Mouse (Mus musculus) ovary, adult 2 months (tissue): ENCODE data around the gene B4galt3. TPM values are rescaled to one million over a fixed set of nuclear protein-coding genes. Genes with fewer than 3 reads are reported as not detected.

Source experiments
- polyA plus RNA-seq: library from polyadenylated mRNA; depleted of rRNA; stranded (reverse); fragments of >200 nt; gene quantifications from 2 replicates; pipeline ENCODE4 v1.2.3, GENCODE M21; 2012; rRNA removed

Gene B4galt3
- 90.9 and 109 TPM in 2 replicates for polyA plus RNA-seq

GRCm38 (mm10) chr1:171269848-171270572, at the start of gene B4galt3:
TSS of gene B4galt3 (plus strand) at chr1:171270328.

GRCm38 (mm10) chr1:171222238-171223155, 47.6 kb upstream of the B4galt3 start, which contains the start of gene Tomm40l:
TSS of gene Tomm40l (minus strand) at chr1:171222514.

GRCm38 (mm10) chr1:171224857-171225256, 45.3 kb upstream of the B4galt3 start, which contains the start of gene Apoa2:
TSS of gene Apoa2 (plus strand) at chr1:171225054.

GRCm38 (mm10) chr1:171234126-171234525, 36.0 kb upstream of the B4galt3 start, which contains the start of gene Fcer1g:
TSS of gene Fcer1g (minus strand) at chr1:171234365.

GRCm38 (mm10) chr1:171249913-171250600, 20.1 kb upstream of the B4galt3 start, which contains the start of gene Adamts4:
TSS of gene Adamts4 (plus strand) at chr1:171250421.

GRCm38 (mm10) chr1:171250680-171251593, 19.2 kb upstream of the B4galt3 start, which contains the start of gene Ndufs2:
TSS of gene Ndufs2 (minus strand) at chr1:171251388.

GRCm38 (mm10) chr1:171280916-171281527, 10.9 kb downstream of the B4galt3 start, which contains the start of gene Ppox:
TSS of gene Ppox (minus strand) at chr1:171281186.

GRCm38 (mm10) chr1:171287136-171288081, 17.3 kb downstream of the B4galt3 start, which contains the start of gene Usp21:
TSS of gene Usp21 (minus strand) at chr1:171287991.

GRCm38 (mm10) chr1:171294298-171295062, 24.4 kb downstream of the B4galt3 start, which contains the start of gene Ufc1:
TSS of gene Ufc1 (minus strand) at chr1:171295024.

Other genes starting within 250 kb of the B4galt3 start
- gene Fcgr3, start 205.4 kb upstream of the B4galt3 start, polyA plus RNA-seq = 6.7 and 12.5 TPM in 2 replicates
- gene Cfap126, start 156.4 kb upstream of the B4galt3 start, polyA plus RNA-seq = 22.2 and 34.8 TPM in 2 replicates
- gene Sdhc, start 119.7 kb upstream of the B4galt3 start, polyA plus RNA-seq = 122 and 172 TPM in 2 replicates
- 0.94 and 1.6 TPM in 2 replicates for gene Mpz, start 119.6 kb upstream of the B4galt3 start, polyA plus RNA-seq
- 46.5 and 111 TPM in 2 replicates for gene Pcp4l1, start 74.1 kb upstream of the B4galt3 start, polyA plus RNA-seq
- 0.12 and 0.35 TPM in 2 replicates for gene Nr1i3, start 56.4 kb upstream of the B4galt3 start, polyA plus RNA-seq
- gene Tomm40l, start 47.8 kb upstream of the B4galt3 start, polyA plus RNA-seq = 29.2 and 35.2 TPM in 2 replicates
- gene Apoa2, start 45.3 kb upstream of the B4galt3 start, polyA plus RNA-seq = 3.0 and 21.2 TPM in 2 replicates
- gene Fcer1g, start 36.0 kb upstream of the B4galt3 start, polyA plus RNA-seq = 66.5 and 67.8 TPM in 2 replicates
- gene Adamts4, start 19.9 kb upstream of the B4galt3 start, polyA plus RNA-seq = 24.2 and 26.9 TPM in 2 replicates
- 116 and 119 TPM in 2 replicates for gene Ndufs2, start 18.9 kb upstream of the B4galt3 start, polyA plus RNA-seq
- gene Ppox, start 10.9 kb downstream of the B4galt3 start, polyA plus RNA-seq = 65.2 and 73.2 TPM in 2 replicates
- 70.8 and 77.9 TPM in 2 replicates for gene Usp21, start 17.7 kb downstream of the B4galt3 start, polyA plus RNA-seq
- gene Ufc1, start 24.7 kb downstream of the B4galt3 start, polyA plus RNA-seq = 12.1 and 13.5 TPM in 2 replicates
- gene Dedd, start 58.8 kb downstream of the B4galt3 start, polyA plus RNA-seq = 41.8 and 54.8 TPM in 2 replicates
- 46.4 and 55.9 TPM in 2 replicates for gene Nit1, start 75.3 kb downstream of the B4galt3 start, polyA plus RNA-seq
- gene Pfdn2, start 75.3 kb downstream of the B4galt3 start, polyA plus RNA-seq = 7.0 and 13.1 TPM in 2 replicates
- gene Klhdc9, start 90.5 kb downstream of the B4galt3 start, polyA plus RNA-seq = 4.5 and 5.9 TPM in 2 replicates
- 4.7 and 5.7 TPM in 2 replicates for gene Nectin4, start 99.8 kb downstream of the B4galt3 start, polyA plus RNA-seq
- gene Arhgap30, start 118.6 kb downstream of the B4galt3 start, polyA plus RNA-seq = 2.8 TPM in 2 replicates
- gene Usf1, start 141.0 kb downstream of the B4galt3 start, polyA plus RNA-seq = 142 and 162 TPM in 2 replicates
- 0.76 and 1.2 TPM in 2 replicates for gene Tstd1, start 148.5 kb downstream of the B4galt3 start, polyA plus RNA-seq
- 63.7 and 67.6 TPM in 2 replicates for gene F11r, start 167.2 kb downstream of the B4galt3 start, polyA plus RNA-seq
- gene Alyref2, start 233.2 kb downstream of the B4galt3 start, polyA plus RNA-seq = 5.7 and 6.1 TPM in 2 replicates